Mouse (Mus musculus) leukemia stem cell, adult 10-12 weeks (primary cell): ENCODE results near the gene Gm21870. TPM values are rescaled to one million over a fixed set of nuclear protein-coding genes. Genes with fewer than 3 reads are reported as not detected.

Experiments used
- polyA plus RNA-seq: library from polyadenylated mRNA; stranded (reverse); fragments of >175 nt; gene quantifications from 2 replicates; pipeline ENCODE4 v1.2.3, GENCODE M21; 2012; ENCODE audit warnings: low replicate concordance

Gm21870 gene
- not detected in 2 replicates for polyA plus RNA-seq

GRCm38 (mm10) chrX:33986716-33987115 is at the start of gene Gm21870:
Gm21870 (minus strand) TSS chrX:33986816.

GRCm38 (mm10) chrX:33956440-33956839 is 30.2 kb downstream of the Gm21870 start, which contains the start of gene Btbd35f6:
Btbd35f6 (minus strand) TSS chrX:33956540.

Other genes starting within 250 kb of the Gm21870 start
- not detected in 2 replicates for gene Btbd35f6, start 30.3 kb downstream of the Gm21870 start, polyA plus RNA-seq
- gene Btbd35f9, start 174.7 kb upstream of the Gm21870 start, polyA plus RNA-seq = not detected in 2 replicates